Mouse (Mus musculus) midbrain, embryonic 14.5 days (tissue): ENCODE data around the gene Abcf1. TPM values are rescaled to one million over a fixed set of nuclear protein-coding genes. Genes with fewer than 3 reads are reported as not detected.
A peak's percentile ranks its signal among the peaks of the same experiment; 100 is the strongest.

Experiments used
- ATAC-seq: fragments of 200-750 bp; cut with Nextera tagmentation; 2 replicates; pipeline ENCODE4 v1.8.0; 2017; ENCODE audit warnings: moderate number of reproducible peaks, moderate library complexity; ENCODE audit not compliant: low FRiP score, low TSS enrichment
- DNase-seq: peaks from one replicate; pipeline ENCODE4 v3.0.0-alpha.2; 2015
- H3K27ac ChIP-seq: fragments of 300-500 bp; sonication (generic); replicated peaks from 2 replicates; pipeline ENCODE4 v1.5.1; 2014; ENCODE audit warnings: mild to moderate bottlenecking, low read depth, low read length, moderate library complexity
- H3K27me3 ChIP-seq: fragments of 300-500 bp; sonication (generic); 2 replicates; pipeline ENCODE4 v1.6.1; 2014; ENCODE audit warnings: low read length, control low read depth, mixed read lengths; ENCODE audit not compliant: control insufficient read depth, insufficient read depth
- H3K36me3 ChIP-seq: fragments of 300-500 bp; sonication (generic); 2 replicates; pipeline ENCODE4 v1.6.1; 2014; ENCODE audit warnings: low read length, control low read depth; ENCODE audit not compliant: control insufficient read depth, insufficient read depth
- H3K4me1 ChIP-seq: fragments of 300-500 bp; sonication (generic); 2 replicates; pipeline ENCODE4 v1.6.1; 2014; ENCODE audit warnings: mild to moderate bottlenecking, antibody characterized with exemption, low read length, control low read depth; ENCODE audit not compliant: control insufficient read depth, insufficient read depth
- H3K4me2 ChIP-seq: fragments of 300-500 bp; sonication (generic); 2 replicates; pipeline ENCODE4 v1.6.1; 2014; ENCODE audit warnings: mild to moderate bottlenecking, low read length, moderate library complexity
- H3K4me3 ChIP-seq: fragments of 300-500 bp; sonication (generic); replicated peaks from 2 replicates; pipeline ENCODE4 v1.5.1; 2014; ENCODE audit warnings: low read depth, low read length
- H3K9ac ChIP-seq: fragments of 300-500 bp; sonication (generic); replicated peaks from 2 replicates; pipeline ENCODE4 v1.6.1; 2014; ENCODE audit warnings: mild to moderate bottlenecking, low read length, moderate library complexity
- H3K9me3 ChIP-seq: fragments of 300-500 bp; sonication (generic); 2 replicates; pipeline ENCODE4 v1.6.1; 2016; ENCODE audit warnings: low read length, control low read depth, mixed read lengths; ENCODE audit not compliant: control insufficient read depth
- WGBS: fragments of 180-500 bp; shearing (Covaris S2); extraction: QIAGEN DNeasy Blood & Tissue Kit; methylation state at CpG from one replicate; pipeline ENCODE4 v1.1.7; 2014; 5-methylcytosine and 5-hydroxymethylcytosine counted together
- microRNA counts: library from miRNA; unstranded; fragments of <30 nt; microRNA quantifications from one replicate; lab custom pipeline; 2016
- microRNA-seq: library from miRNA; unstranded; fragments of <30 nt; microRNA quantifications from one replicate; pipeline ENCODE4, GENCODE M21; 2016
- polyA plus RNA-seq: library from polyadenylated mRNA; unstranded; fragments of >200 nt; fragmentation: Nextera tagmentation; extraction: Ambion mirVana; gene quantifications from 2 replicates; pipeline ENCODE4 v1.2.1, GENCODE M21; 2014

Abcf1 gene
- polyA plus RNA-seq, 1 experiment from 2014 or later: 82.4 TPM

GRCm38 (mm10) chr17:35909919-35910369, 59.6 kb downstream of the Abcf1 start, which contains the start of gene Atat1:
Gene Atat1 (minus strand): TSS chr17:35910075.
- ATAC-seq: peak; percentile 91
- H3K36me3 ChIP-seq: peaks cover 50% of the 10 kb centered on the region
- WGBS: 4% methylated on average over 25 of the region's 25 CpGs

GRCm38 (mm10) chr17:35909186-35909918, 60.2 kb downstream of the Abcf1 start:
- Histone ChIP-seq H3K4me3 (peak overlapping the region; percentile 77), H3K27ac (peak overlapping the region; percentile 84), H3K4me1 (peaks cover 16% of the 10 kb centered on the region), H3K9ac (peak overlapping the region; percentile 81), H3K27me3 (no peaks in the 10 kb centered on the region), H3K4me2 (peak overlapping the region; percentile 87), H3K36me3 (peaks cover 56% of the 10 kb centered on the region), H3K9me3 (no peaks in the 10 kb centered on the region)
- DNase-seq: no peak
- 23% methylated on average over 20 of the region's 20 CpGs for WGBS
- peak; percentile 51; the same call in 1 of the 2 replicates for ATAC-seq

More at GRCm38 (mm10) chr17:35909919-35910369, 59.6 kb downstream of the Abcf1 start, which contains the start of gene Atat1:
- Histone ChIP-seq H3K9me3 (no peaks in the 10 kb centered on the region), H3K27ac (peak within 1 kb of the TSS; percentile 84), H3K4me3 (peak within 1 kb of the TSS; percentile 77), H3K27me3 (no peaks in the 10 kb centered on the region), H3K9ac (peak within 1 kb of the TSS; percentile 81), H3K4me1 (peaks cover 16% of the 10 kb centered on the region), H3K4me2 (peak within 1 kb of the TSS; percentile 87)
- DNase-seq: peak; percentile 97

- Histone ChIP-seq H3K9ac (no peak overlapping the region), H3K9me3 (no peaks in the 10 kb centered on the region), H3K36me3 (peaks cover 60% of the 10 kb centered on the region), H3K27me3 (no peaks in the 10 kb centered on the region), H3K4me2 (peak overlapping the region; percentile 87), H3K4me3 (no peak overlapping the region), H3K4me1 (peaks cover 16% of the 10 kb centered on the region), H3K27ac (no peak overlapping the region)
- ATAC-seq (no peak), DNase-seq (no peak)
- WGBS: 82% methylated on average over 2 of the region's 2 CpGs
These were observed 62.0 kb downstream of the Abcf1 start for GRCm38 (mm10) chr17:35907609-35908008.

MicroRNAs within 50 kb of the gene (microRNA counts, 519-probe panel; counts per million panel counts)
- microRNA mmu-miR-1894-3p (lab: Ali Mortazavi, UCI) (not detected), microRNA mmu-miR-1894-5p (lab: Ali Mortazavi, UCI) (not detected), microRNA mmu-miR-877 (lab: Ali Mortazavi, UCI) (not detected)

Small RNA genes lying within 50 kb of the gene (microRNA-seq; reads per million reads assigned to microRNA genes)
- gene Mir1894: not detected
- 108 reads per million, percentile 57 among the genes with 10 or more reads in this experiment for gene Mir877

Other genes starting within 250 kb of the Abcf1 start
- gene Ier3, start 148.1 kb downstream of the Abcf1 start, polyA plus RNA-seq: 3.3 and 4.0 TPM in 2 replicates
- gene Flot1, start 146.5 kb downstream of the Abcf1 start, polyA plus RNA-seq: 59.9 and 74.0 TPM in 2 replicates
- 1,880 and 2,054 TPM in 2 replicates for gene Tubb5, start 131.5 kb downstream of the Abcf1 start, polyA plus RNA-seq
- 7.3 and 8.2 TPM in 2 replicates for gene Mdc1, start 128.2 kb downstream of the Abcf1 start, polyA plus RNA-seq
- 14.5 and 20.2 TPM in 2 replicates for gene Nrm, start 108.4 kb downstream of the Abcf1 start, polyA plus RNA-seq
- gene Ppp1r18, start 104.2 kb downstream of the Abcf1 start, polyA plus RNA-seq: 17.4 and 21.0 TPM in 2 replicates
- gene Dhx16, start 89.9 kb downstream of the Abcf1 start, polyA plus RNA-seq: 27.4 and 30.7 TPM in 2 replicates
- gene 2310061I04Rik, start 72.3 kb downstream of the Abcf1 start, polyA plus RNA-seq: 50.7 and 70.0 TPM in 2 replicates
- 478 and 503 TPM in 2 replicates for gene Atat1, start 59.7 kb downstream of the Abcf1 start, polyA plus RNA-seq
- gene Mrps18b, start 53.4 kb downstream of the Abcf1 start, polyA plus RNA-seq: 54.9 and 55.3 TPM in 2 replicates
- gene Ppp1r10, start 53.3 kb downstream of the Abcf1 start, polyA plus RNA-seq: 36.3 and 45.2 TPM in 2 replicates
- 42.4 and 49.6 TPM in 2 replicates for gene Gnl1, start 10.1 kb upstream of the Abcf1 start, polyA plus RNA-seq
- gene Prr3, start 10.5 kb upstream of the Abcf1 start, polyA plus RNA-seq: 80.3 and 87.3 TPM in 2 replicates
- gene H2-T24, start 50.8 kb upstream of the Abcf1 start, polyA plus RNA-seq: 7.4 and 9.8 TPM in 2 replicates
- 4.4 TPM in 2 replicates for gene H2-T23, start 63.1 kb upstream of the Abcf1 start, polyA plus RNA-seq
- gene H2-T22, start 73.0 kb upstream of the Abcf1 start, polyA plus RNA-seq: 4.8 and 7.5 TPM in 2 replicates
- gene Gm6034, start 73.2 kb upstream of the Abcf1 start, polyA plus RNA-seq: not detected in 2 replicates
- not detected in 2 replicates for gene Gm11127, start 88.6 kb upstream of the Abcf1 start, polyA plus RNA-seq
- not detected in 2 replicates for gene Gm19684, start 151.9 kb upstream of the Abcf1 start, polyA plus RNA-seq
- gene Gm7030, start 159.7 kb upstream of the Abcf1 start, polyA plus RNA-seq: not detected in 2 replicates
- gene Gm8909, start 198.8 kb upstream of the Abcf1 start, polyA plus RNA-seq: not detected in 2 replicates
- not detected in 2 replicates for gene H2-T3, start 220.5 kb upstream of the Abcf1 start, polyA plus RNA-seq